Mouse (Mus musculus): ENCODE measurements around the gene Lmtk2. TPM values are rescaled to one million over a fixed set of nuclear protein-coding genes. Genes with fewer than 3 reads are reported as not detected.

Lmtk2 gene
- polyA plus RNA-seq, 1 experiment from 2014 or later = 4.4 TPM

- Histone ChIP-seq H3K36me3 (ENCODE audit: control insufficient read depth, insufficient read depth, low read length) (no peaks in the 10 kb centered on the region), H3K27ac (replicated peaks; ENCODE audit: low read depth, low read length) (no peak overlapping the region), H3K27me3 (ENCODE audit: control insufficient read depth, insufficient read depth, low read length) (no peaks in the 10 kb centered on the region), H3K9me3 (ENCODE audit: control insufficient read depth, low read length) (peaks cover 2% of the 10 kb centered on the region; the same call in 1 of the 2 replicates), H3K9ac (ENCODE audit: low read length) (no peak overlapping the region), H3K4me3 (ENCODE audit: low read depth, low read length) (no peak overlapping the region), H3K4me2 (ENCODE audit: low read depth, severe bottlenecking) (no peak overlapping the region), H3K4me1 (ENCODE audit: control insufficient read depth, insufficient read depth, low read length) (no peaks in the 10 kb centered on the region)
- no peak for ATAC-seq (ENCODE audit: insufficient number of reproducible peaks, low FRiP score, low TSS enrichment, low read depth)
- 82% methylated on average over 1 of the region's 1 CpGs for WGBS
- no peak for DNase-seq (ENCODE audit: low spot score)
Measured at GRCm38 (mm10) chr5:144231410-144231809, 131.2 kb downstream of the Lmtk2 start.

- no peak overlapping the region for H3K27ac ChIP-seq (replicated peaks; ENCODE audit: low read depth, low read length)
- no peak overlapping the region for H3K4me2 ChIP-seq (ENCODE audit: low read depth, severe bottlenecking)
- peaks cover 2% of the 10 kb centered on the region; the same call in 1 of the 2 replicates for H3K9me3 ChIP-seq (ENCODE audit: control insufficient read depth, low read length)
- H3K9ac ChIP-seq (ENCODE audit: low read length) = no peak overlapping the region
- no peaks in the 10 kb centered on the region for H3K4me1 ChIP-seq (ENCODE audit: control insufficient read depth, insufficient read depth, low read length)
- DNase-seq (ENCODE audit: low spot score) (no peak), ATAC-seq (ENCODE audit: insufficient number of reproducible peaks, low FRiP score, low TSS enrichment, low read depth) (no peak)
- WGBS = 85% methylated on average over 5 of the region's 5 CpGs
- no peak overlapping the region for H3K4me3 ChIP-seq (ENCODE audit: low read depth, low read length)
- no peaks in the 10 kb centered on the region for H3K36me3 ChIP-seq (ENCODE audit: control insufficient read depth, insufficient read depth, low read length)
- no peaks in the 10 kb centered on the region for H3K27me3 ChIP-seq (ENCODE audit: control insufficient read depth, insufficient read depth, low read length)
Measured at GRCm38 (mm10) chr5:144232531-144232930, 132.3 kb downstream of the Lmtk2 start.

- DNase-seq (ENCODE audit: low spot score) (no peak), ATAC-seq (ENCODE audit: insufficient number of reproducible peaks, low FRiP score, low TSS enrichment, low read depth) (no peak)
- no peaks in the 10 kb centered on the region for H3K4me1 ChIP-seq (ENCODE audit: control insufficient read depth, insufficient read depth, low read length)
- H3K9ac ChIP-seq (ENCODE audit: low read length) = no peak overlapping the region
- no peak overlapping the region for H3K27ac ChIP-seq (replicated peaks; ENCODE audit: low read depth, low read length)
- no peak overlapping the region for H3K4me2 ChIP-seq (ENCODE audit: low read depth, severe bottlenecking)
- no peaks in the 10 kb centered on the region for H3K36me3 ChIP-seq (ENCODE audit: control insufficient read depth, insufficient read depth, low read length)
- no peak overlapping the region for H3K4me3 ChIP-seq (ENCODE audit: low read depth, low read length)
- WGBS = 76% methylated on average over 6 of the region's 6 CpGs
- peaks cover 2% of the 10 kb centered on the region; the same call in 1 of the 2 replicates for H3K9me3 ChIP-seq (ENCODE audit: control insufficient read depth, low read length)
- H3K27me3 ChIP-seq (ENCODE audit: control insufficient read depth, insufficient read depth, low read length) = no peaks in the 10 kb centered on the region
Measured at GRCm38 (mm10) chr5:144234222-144234621, 134.0 kb downstream of the Lmtk2 start.

GRCm38 (mm10) chr5:144234714-144235113 is 134.5 kb downstream of the Lmtk2 start:
- H3K27ac ChIP-seq (replicated peaks; ENCODE audit: low read depth, low read length) = no peak overlapping the region
- WGBS = 84% methylated on average over 7 of the region's 7 CpGs
- no peak for ATAC-seq (ENCODE audit: insufficient number of reproducible peaks, low FRiP score, low TSS enrichment, low read depth)

More at GRCm38 (mm10) chr5:144234714-144235113, 134.5 kb downstream of the Lmtk2 start:
- H3K4me2 ChIP-seq (ENCODE audit: low read depth, severe bottlenecking) = no peak overlapping the region
- DNase-seq (ENCODE audit: low spot score) = no peak
- no peak overlapping the region for H3K4me3 ChIP-seq (ENCODE audit: low read depth, low read length)
- H3K4me1 ChIP-seq (ENCODE audit: control insufficient read depth, insufficient read depth, low read length) = no peaks in the 10 kb centered on the region
- no peak overlapping the region for H3K9ac ChIP-seq (ENCODE audit: low read length)
- no peaks in the 10 kb centered on the region for H3K27me3 ChIP-seq (ENCODE audit: control insufficient read depth, insufficient read depth, low read length)
- H3K9me3 ChIP-seq (ENCODE audit: control insufficient read depth, low read length) = peaks cover 2% of the 10 kb centered on the region; the same call in 1 of the 2 replicates
- H3K36me3 ChIP-seq (ENCODE audit: control insufficient read depth, insufficient read depth, low read length) = no peaks in the 10 kb centered on the region

Other genes starting within 250 kb of the Lmtk2 start
- 0.21 TPM in 2 replicates for gene Ankrd61, start 202.8 kb upstream of the Lmtk2 start, polyA plus RNA-seq (2014; fragmentation: Nextera tagmentation; extraction: Ambion mirVana)
- 111 and 114 TPM in 2 replicates for gene Aimp2, start 190.6 kb upstream of the Lmtk2 start, polyA plus RNA-seq (2014; fragmentation: Nextera tagmentation; extraction: Ambion mirVana)
- gene Pms2, start 190.5 kb upstream of the Lmtk2 start, polyA plus RNA-seq (2014; fragmentation: Nextera tagmentation; extraction: Ambion mirVana) = 39.1 and 39.3 TPM in 2 replicates
- 0.69 and 0.87 TPM in 2 replicates for gene Gm42421, start 172.3 kb upstream of the Lmtk2 start, polyA plus RNA-seq (2014; fragmentation: Nextera tagmentation; extraction: Ambion mirVana)
- 0.68 and 0.73 TPM in 2 replicates for gene Rsph10b, start 167.4 kb upstream of the Lmtk2 start, polyA plus RNA-seq (2014; fragmentation: Nextera tagmentation; extraction: Ambion mirVana)
- 110 and 113 TPM in 2 replicates for gene Ccz1, start 85.6 kb upstream of the Lmtk2 start, polyA plus RNA-seq (2014; fragmentation: Nextera tagmentation; extraction: Ambion mirVana)
- gene Ocm, start 73.8 kb upstream of the Lmtk2 start, polyA plus RNA-seq (2014; fragmentation: Nextera tagmentation; extraction: Ambion mirVana) = not detected in 2 replicates
- 0.06 and 0.15 TPM in 2 replicates for gene Bhlha15, start 89.8 kb downstream of the Lmtk2 start, polyA plus RNA-seq (2014; fragmentation: Nextera tagmentation; extraction: Ambion mirVana)
- gene Tecpr1, start 123.2 kb downstream of the Lmtk2 start, polyA plus RNA-seq (2014; fragmentation: Nextera tagmentation; extraction: Ambion mirVana) = 11.3 and 13.5 TPM in 2 replicates
- gene Bri3, start 144.0 kb downstream of the Lmtk2 start, polyA plus RNA-seq (2014; fragmentation: Nextera tagmentation; extraction: Ambion mirVana) = 128 and 132 TPM in 2 replicates